Mouse (Mus musculus) urinary bladder, postnatal 25 days (tissue): ENCODE measurements at regions not wholly inside any gene's neighbourhood (a gene's known extent, or its start where the extent isn't known, plus 50 kb on each side); places are given as distances from the start of the nearest gene placed in this dataset.
A peak's percentile ranks its signal among the peaks of the same experiment; 100 is the strongest.

ENCODE experiments used
- DNase-seq: peaks from one replicate; pipeline ENCODE4 v3.0.0; 2022; ENCODE audit warnings: low spot score

DNA sequence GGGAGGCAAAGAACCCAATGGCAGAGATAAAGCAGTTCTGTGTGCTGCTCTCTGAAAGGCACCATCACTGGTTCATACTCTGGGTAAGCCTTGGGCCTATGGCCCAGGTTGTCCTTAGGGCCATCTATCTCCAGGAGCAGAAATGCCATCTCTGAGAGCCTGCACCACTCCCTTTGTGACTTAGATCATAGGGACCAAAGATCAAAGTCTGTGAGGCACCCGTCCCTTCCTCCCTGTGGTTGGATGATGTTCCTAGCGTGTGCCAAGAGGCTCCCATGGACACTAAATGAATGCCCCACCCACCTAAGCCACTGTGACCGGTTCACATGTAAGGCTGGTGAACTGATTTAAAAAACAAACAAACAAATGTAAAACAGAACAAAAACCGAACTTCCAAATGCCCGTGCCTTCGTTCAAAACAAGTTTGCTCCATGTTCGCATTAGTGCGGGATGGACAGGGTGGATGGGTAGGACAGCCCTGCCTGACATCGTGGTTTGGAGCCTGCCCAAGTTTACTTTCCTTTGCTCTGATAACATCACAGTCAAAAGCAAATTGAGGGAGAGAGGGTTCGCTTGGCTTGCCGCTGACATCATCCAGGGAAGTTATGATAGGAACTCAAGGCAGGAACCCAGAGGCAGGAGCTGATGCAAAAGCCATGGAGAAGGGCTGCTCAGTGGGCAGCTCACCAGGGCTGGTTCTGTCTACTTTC lies 418.6 kb downstream of the Med13l start:
- no peak for DNase-seq

DNA sequence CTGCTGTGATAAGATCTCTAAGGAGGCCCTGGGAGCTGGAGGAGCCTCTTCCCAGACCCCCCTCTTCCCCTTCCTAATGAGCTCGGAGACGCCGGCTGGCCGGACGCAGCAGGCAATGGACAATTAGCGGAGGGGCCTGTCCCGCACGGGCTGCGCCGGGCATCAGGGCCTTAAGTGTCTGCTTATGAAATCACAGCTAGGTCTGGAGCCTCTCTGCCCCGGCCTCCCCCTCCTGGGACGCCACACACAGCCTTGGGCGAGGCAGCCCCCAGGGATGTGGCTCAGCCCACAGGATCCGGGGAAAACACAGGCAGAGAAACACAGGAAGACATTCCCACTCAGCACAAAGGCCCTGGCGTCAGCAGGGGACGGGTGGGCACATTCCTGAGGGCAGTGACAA lies 420.6 kb downstream of the Med13l start:
- DNase-seq = no peak

DNA sequence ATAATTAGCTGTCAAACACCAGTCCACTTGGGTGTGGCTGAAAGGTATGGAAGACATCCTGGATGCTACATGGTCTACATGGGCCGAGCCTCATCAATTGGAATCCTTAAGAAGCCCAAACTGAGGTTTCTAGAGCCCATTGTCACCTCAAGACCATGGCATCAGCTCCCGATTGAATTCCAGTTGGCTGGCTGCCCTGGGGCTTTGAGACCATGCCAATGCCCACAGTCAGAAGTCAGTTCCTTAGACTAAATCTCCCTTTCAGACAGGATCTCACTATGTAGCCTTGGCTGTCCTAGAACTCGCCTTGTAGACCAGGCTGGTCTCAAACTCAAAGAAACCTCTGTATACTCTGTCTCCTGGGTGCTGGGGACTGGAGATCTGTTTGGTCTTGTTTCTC lies 423.8 kb downstream of the Med13l start:
- no peak for DNase-seq

DNA sequence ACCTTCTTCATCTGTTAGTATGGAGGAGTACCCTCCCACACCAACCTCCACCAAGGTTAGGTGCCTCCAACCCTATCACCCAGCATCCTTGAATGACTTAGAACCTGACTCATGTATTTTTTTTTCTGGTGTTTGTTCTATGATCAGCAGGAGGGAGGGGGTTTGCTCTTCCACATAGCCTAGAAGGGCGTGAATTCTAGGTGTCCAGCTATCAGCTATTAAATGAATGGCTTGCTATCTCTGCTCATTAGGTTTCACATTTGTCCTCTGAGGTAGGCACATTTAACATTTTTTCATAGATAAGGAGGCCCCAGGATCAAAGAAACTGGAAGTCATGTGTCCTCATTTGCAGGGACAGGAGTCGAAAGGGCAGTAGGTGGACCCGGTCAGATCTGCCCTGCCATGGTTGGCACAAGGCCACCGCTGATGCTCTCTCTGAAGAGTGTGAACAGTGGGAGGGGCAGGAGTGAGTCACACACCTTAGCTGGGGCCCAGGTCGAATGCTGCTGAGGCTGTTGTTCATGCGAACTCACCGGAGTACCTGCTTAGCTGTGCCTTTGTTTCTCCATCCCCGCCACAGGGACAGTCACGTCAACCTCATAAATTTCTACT lies 424.4 kb downstream of the Med13l start:
- peak; percentile 51 for DNase-seq

DNA sequence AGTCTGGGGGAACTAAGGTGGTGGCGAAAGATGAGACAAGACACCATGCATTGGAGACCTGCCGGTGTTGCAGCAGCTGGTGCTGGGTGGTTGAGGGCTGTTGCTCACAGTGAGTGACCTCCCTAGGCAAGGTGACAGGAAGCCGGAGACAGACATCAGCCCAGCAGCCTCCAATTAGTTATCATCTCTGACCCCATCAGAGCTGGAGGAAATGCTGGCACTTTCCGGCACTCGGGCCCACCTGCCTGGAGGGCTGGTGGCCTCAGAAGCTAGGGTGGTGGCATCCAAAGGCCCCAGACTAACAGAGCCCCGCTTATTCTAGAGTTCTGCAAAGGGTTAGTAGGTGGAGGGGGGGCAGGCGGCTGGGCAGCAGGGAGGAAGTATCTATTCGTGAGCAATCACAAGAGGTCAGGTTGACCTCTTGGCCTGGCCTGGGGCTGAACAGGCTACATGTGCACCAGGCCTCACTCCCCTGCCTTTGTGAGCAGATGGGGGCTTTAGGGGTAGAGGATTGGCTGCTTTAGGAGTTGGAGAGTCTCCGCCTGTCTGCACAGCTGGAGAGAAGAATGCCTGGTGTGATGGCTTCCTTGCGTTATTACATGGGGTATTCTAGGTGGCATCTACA lies 427.0 kb downstream of the Med13l start:
- no peak for DNase-seq

DNA sequence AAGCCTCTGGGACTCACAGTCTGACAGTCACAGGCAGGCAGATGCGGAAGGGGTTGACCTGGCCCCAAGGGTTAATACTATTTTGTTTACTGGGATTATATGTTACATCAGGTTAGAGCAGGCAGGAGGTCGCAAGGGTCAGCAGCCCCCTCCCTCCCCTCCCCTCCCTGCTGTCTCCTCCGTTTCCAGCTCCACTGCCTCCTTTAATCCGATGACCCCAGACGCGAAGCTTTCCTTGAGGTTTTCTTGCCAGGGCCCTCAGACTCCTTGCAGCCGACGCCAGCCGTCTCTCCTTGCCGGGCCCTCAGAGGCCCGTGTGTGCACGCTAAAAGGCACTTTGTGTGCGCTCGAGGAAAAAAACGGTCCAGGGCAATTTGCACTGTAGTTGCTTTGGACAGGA lies 438.6 kb downstream of the Med13l start:
- no peak for DNase-seq

DNA sequence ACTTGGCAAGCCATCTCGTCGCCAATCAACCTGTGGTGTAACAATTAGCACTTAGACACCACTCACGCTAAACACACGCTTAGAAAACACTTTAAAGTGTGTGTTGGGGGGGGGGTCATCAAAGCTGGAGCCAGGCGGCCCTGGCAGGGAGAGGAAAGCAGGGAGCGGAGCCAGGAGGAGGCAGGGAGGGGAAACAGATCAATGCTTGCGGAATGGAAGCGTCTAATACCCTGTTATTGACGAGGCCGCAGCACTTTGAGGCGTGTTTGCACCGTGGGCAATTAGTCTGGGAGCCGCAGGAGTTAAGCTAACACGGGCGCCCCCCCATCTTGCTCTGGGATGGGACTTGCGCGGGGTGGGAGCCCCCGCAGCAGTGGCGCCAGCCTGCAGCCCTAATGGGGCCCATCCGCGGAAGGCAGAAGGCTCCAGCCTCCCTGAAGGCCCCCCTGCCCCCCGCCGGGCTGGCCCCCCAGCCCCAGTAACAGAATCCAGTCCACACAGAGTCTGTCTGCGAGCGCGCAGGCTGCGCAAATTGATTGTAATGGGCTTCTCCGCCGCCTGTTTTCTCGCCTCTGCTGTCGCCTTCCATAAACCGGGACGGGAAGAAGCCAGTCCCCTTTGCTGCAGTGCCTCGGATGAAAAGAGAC lies 445.5 kb downstream of the Med13l start:
- no peak for DNase-seq

DNA sequence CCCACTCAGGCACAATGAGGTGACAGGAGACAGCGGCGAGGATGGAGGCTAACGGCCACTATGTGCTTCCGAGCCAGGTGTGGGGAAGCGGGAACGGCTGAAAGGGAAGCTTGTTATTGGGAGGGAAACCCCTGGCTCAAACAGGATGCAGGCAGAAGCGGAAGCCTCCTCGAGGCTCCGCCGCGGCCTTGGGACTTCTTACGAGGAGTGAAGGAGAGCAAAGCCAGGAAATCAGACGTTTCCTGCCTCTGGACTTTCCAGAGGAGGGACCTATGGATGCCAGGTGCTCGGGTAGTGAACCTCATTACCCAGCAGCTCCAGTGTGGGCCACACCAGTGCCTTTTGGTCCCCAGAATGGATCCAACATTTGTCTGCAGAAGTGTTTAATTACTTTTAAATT lies 449.6 kb downstream of the Med13l start:
- DNase-seq = no peak

DNA sequence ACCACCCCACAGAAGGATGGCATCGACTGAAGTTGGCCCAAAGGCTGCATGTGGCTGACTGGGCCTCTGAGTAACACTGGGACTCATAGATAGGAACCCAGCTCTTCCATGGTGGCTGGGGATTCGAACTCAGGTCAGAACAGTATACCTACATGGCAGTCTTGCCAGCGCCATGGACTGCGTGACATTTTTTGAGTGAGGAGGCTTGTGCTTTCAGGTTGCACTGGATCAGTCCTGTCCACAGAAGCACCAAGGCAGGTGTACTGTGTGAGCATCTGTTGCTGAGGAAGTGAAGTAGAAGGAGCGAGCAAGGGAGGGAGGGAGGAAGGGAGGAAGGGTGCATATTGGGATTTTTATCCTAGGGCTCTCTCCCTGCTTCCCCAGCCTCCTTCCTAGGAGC lies 454.7 kb downstream of the Med13l start:
- DNase-seq = no peak

DNA sequence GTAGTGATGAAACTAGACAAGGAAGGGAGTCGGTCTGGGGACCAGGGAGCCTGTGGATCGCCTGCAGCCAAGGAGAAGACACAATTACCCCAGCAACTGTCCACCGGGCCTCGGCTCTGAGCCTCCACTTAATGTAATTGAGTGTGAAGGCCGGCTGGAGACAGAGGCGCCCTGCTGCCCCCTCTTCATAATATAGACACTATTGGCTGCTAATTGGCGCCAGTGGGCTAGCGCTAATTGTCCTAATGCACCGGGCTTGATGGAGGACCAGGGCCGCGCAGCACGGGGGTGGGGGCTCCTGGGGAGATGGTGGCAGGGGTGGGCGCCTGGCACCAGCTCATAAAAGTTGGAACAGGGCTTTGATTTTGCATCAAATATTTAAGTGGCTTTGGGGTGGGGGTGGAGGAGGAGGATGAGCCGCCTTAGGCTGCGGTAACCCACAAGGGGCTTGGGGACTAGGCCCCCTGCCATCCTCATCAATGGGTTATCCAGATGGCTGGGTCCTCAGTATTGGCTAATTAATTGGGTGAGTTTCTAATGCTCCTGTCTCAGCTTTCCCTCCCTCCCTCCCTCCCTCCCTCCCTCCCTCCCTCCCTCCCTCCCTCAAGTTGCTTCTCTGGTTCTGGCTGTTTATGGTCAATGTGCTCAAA lies 455.3 kb downstream of the Med13l start:
- no peak for DNase-seq

DNA sequence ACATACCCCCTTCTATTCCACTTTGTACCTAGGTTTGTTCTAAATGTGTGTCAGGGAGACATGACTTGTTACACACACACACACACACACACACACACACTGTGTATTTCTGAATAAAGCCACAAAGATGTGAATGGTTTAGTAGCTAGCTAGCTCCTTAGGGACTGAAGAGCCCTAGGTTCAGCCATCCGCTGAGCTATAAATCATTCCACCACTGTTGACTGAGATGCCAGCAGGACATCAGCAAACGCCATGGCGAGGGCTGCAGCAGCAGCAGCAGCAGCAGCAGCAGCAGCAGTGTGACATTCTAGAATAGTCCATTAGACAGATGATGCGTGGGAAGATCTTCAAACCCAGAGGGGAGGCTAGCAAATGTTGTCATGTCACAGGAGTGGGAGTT lies 455.9 kb downstream of the Med13l start:
- no peak for DNase-seq

DNA sequence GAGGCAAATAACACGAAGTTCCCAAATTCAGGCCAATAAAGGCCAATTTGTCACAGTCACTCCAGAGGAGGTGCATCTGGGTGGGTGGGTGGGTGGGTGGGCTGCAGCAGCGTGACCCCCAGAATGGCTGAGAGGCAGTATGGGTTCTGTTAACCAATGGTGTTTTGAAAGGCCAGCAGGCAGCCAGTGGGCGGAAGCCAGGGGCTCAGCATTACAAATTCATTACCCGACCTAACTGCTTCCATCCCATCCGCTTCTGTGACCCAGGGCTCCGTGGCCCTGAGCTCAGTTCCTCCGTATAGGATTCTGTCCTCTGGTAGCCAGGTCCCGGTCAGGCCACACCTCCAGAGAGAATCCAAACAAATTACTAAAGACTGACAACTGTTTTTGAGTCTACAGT lies 463.5 kb downstream of the Med13l start:
- DNase-seq = no peak

DNA sequence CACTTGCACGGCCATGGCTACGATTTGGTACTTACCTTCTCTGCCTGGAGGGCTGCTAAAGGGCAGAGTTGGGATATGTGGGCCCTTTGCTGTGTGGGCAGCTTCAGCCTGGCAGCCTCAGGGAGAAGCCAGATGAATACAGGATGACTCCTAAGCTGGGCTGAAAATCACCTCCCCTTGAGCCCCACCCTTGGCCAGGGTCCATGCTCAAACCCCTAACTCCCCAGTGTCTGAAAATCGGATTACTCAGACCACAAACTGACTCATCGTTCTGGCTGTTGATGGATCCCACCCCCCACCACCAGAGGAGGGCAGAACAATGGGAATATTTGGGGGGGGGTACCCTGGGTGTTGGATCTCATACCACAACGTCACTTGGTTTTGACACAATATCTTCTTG lies 471.6 kb downstream of the Med13l start:
- DNase-seq = no peak

DNA sequence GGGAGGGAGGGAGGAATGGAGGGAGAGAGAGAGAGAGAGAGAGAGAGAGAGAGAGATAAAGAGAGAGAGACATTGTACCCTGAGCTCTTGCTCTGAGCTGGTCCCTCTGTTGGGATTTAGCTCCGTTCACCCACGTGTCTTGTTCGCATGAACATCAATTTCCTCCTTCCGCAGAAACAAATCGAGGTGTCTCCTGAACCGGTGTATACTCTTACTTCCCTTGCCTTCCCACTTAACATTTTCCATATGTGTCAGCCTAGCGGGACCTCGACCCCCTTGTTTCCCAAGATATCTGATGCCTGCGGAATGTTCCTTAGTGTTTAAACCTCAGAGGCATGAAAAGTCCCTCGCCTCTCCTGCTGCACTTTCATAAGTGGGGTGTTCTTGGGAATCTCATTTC lies 484.1 kb downstream of the Med13l start:
- no peak for DNase-seq

DNA sequence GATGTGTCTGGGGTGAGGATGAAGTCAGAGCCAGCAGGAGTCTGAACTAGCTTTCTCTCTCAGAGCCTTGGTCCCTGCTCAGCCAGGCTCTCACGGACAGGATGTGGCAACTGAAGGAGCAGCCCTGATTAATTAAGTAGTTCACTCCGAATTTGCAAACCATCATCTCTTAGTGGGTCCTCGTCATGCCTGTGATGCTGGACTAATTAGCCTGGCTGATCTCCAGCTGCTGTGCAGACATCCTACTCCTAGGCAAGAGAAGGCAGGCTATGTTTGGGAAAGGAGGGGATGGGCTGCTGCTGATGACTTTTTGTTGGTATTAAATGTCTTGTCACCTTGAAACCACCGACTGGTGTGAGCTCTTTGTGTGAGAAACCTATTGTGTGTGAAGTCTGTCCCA lies 487.1 kb downstream of the Med13l start:
- DNase-seq = no peak

DNA sequence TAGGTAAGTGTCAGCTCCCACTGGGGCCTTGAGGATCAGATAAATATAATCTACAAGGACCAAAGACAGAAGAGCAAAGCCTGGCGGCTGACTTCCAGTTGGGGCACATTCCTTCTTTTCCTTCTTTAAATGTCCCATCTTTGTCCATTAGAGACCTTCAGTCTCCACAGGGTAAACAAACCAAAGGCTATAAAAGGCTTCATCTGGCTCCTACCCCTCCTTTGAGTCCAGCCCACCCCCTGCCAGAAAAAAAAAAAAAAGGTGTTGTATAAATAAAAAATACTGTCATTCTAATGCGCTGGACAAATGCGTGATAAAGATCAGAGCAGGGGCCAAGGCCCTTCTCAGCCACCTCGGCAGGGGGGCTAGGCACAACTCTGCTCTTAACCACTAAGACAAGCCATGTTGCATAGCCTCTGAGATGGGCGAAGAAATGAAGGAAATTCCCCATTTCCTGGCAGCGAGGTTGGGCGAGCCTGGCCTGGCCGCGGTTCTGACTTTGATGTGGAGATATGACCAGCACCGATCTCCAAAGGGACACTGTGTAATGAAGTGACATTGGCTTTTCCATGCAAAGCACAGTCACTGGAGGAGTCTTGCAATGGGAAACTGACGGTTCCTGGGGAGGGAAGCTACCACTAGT lies 492.0 kb downstream of the Med13l start:
- no peak for DNase-seq

DNA sequence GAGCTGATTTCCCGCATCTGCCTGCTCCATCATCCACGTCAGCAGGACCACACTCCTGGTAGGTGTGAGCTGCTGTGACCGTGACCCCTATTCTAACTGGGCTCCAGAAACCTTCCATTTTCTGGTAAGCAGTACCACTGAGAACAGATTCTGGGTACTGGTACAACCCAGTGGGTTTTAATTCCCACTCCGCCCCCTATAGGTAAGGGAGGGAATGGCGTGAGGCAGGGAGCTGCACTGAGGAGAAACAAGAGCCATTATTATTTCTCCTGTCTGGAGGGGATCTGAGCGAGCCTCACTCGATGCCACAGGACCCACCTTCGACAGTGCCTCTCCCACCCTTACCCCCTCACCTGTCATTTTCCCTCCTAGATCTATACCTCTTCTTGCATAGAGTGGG lies 493.3 kb downstream of the Med13l start:
- no peak for DNase-seq

DNA sequence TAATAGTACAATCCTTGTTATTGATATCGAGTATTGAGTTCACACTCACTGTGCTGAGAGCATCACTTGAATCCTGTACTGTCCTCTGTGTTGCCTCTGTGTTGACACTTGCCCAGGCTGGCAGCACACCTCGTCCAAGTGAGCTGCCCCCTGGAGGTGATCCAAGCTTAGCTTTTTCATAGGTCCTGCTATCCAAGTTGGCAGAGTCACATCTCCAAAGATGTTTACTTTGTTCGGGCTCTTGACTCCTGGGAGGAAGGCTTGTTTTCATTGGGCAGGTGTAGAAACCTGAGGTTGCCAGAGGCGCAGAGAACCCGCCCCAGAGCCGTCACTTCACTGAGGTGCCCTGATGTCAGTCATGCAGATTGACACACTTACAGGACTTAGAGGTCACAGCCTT lies 493.9 kb downstream of the Med13l start:
- no peak for DNase-seq

DNA sequence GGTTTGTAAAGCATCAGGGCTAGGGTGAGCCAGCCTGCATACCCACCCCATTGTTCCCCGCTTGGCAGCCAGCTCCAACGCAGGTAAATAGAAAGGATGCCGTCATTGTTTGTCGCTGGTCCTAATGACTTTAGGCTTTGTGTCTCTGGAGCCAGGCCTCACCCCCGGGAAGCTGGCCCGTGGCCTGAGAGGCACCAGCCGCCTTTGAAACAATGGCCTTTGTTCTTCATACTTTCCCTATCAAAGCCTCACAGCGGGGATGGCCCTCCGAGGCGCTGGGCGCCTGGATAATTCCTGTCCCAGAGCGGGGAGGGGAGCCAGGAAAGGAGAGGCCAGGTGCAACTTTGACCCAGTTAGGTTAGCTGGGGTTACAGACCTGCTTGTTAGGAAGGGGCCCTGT lies 495.0 kb downstream of the Med13l start:
- DNase-seq = no peak

DNA sequence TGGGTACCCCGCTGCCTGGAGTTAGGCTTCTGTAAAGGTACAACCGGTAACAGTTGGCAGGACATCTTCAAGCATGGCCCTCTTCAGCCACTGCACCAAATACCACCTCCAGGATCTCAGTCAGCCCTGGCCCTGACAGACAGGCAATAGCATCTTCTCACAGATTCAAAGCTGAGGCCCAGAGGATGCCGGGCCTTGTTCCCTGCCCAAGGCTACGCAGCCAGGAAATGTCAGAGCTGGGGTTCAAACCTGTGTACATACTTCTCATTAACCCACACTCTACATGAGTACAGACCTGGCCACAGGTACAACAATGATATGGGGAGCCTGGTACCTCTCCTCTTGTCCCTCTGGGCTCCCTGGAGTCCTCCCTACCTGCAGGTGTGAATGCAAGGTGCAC lies 497.3 kb downstream of the Med13l start:
- no peak for DNase-seq

DNA sequence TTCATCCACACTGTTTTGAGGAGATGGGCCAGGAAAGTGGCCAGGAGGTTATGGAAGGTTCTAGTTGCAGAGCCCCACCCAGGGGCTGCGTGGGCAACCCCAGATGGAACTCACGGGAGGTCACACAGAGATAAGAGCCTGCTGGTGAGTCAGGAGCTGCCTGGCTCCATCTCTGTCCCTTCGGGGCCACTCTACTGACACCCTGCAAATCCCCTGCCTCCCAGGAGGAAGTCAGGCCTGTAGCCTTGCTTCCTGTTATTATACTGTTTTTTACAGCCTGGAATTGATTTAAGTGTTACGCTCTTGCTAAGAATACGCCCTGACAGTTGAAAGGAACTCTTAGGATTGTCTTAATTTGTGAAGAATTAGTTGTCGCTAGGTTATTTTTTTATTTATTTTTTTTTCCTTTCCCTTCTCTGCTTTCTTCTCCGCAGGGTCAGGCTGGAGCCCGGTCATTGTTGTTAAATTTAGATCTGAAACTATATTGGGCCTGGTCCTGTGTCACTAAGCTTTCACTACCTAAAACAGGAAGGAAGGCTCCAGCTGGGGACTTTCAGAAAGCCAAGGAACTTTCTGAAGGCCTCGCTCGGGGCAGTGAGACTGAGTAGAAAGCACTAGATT lies 497.9 kb downstream of the Med13l start:
- DNase-seq = no peak

DNA sequence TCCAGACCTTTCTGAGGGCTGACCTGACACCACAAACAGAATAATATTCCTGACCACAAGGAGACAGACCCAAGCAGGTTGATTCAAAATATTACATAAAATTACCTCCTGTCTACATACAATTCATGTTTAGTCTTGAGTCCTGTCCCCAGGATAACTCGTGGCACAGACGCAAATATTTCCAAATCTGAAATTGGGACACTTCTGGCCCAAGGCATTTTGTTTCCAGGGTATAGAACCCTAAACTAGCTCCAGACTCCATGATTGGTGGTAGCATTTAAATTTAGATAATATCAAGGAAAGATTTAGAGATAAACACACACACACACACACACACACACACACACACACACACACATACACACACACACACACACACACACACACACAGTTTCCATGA lies 498.7 kb downstream of the Med13l start:
- no peak for DNase-seq
